Mouse (Mus musculus) lung, postnatal 14 days (tissue): Measurements from ENCODE around the gene Prkacb.
"Not testable (repeated sequence)": the region's sequence is repeated elsewhere in the genome, so short reads cannot be mapped to it uniquely, and the experiment has no call there.

Experiments
- DNase-seq: peaks from one replicate; pipeline ENCODE4 v3.0.0; 2021

Gene Prkacb

GRCm38 (mm10) chr3:146776711-146777110 is 36.1 kb downstream of the Prkacb start:
- no peak for DNase-seq

DNA sequence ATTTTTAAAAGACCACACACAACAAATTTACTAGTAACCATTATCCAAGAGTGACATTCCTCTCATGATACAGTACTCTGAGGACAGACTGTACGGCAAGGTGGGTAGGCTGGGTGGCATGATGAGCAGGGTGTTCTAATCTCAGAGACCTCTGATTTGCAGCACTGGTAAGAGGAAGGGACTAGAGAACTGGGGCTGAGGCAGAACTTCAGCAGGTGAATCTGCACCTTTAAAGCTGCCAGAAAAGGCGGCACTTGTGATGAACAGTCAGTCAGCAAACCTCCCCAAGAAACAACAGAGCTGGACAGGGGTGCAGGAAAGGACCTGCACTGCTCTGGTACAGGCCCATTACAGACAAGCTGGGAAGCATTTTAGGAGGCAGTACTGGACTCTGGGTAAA is 41.9 kb downstream of the Prkacb start:
- no peak for DNase-seq

- DNase-seq: no peak
These were observed 42.7 kb downstream of the Prkacb start for GRCm38 (mm10) chr3:146769940-146770659.

DNA sequence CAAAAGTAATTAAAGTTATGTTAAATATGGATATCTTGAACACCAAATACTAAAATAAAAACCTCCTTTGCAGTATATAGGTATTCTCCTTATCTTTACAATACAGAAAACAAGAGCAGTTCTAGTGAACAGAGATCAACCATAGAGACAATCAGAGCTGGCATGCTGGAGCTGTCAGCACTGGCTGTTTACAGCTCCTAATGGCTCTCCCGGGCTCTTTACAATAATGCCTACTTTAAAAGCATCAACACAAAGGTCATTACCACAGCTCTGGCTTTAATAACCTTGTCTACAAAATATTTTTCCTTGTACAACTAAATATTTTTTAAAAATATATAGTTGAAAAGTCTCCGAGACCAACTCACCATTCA is 43.2 kb downstream of the Prkacb start:
- DNase-seq: no peak

- DNase-seq: no peak
These were observed 43.9 kb downstream of the Prkacb start for GRCm38 (mm10) chr3:146768921-146769320.

- no peak for DNase-seq
These were observed 44.4 kb downstream of the Prkacb start for GRCm38 (mm10) chr3:146768360-146768759.

DNA sequence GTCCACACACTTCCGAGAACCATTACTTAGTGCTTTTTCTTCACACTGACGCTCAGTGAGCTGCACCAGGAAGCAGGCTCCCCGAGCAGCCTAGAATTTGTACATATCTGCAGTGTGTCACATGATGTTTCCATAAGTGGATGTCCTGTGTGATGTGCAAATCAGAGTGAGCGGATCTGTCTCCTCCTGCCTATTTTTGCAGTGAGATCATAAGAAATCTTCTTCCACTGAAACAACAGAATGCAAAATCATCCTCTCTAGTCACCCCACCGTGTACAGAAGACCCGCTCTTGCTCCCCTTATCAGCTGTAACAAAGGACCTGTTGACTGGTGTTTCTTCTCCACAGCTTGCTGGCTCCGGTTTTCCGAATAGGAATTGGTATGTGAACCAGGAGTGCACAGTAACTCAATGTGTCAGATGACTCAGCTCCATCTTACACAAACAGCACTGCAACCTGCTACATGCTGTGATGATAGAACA is 46.0 kb downstream of the Prkacb start:
- DNase-seq: no peak

GRCm38 (mm10) chr3:146766071-146766605 is 46.7 kb downstream of the Prkacb start:
- DNase-seq: no peak

DNA sequence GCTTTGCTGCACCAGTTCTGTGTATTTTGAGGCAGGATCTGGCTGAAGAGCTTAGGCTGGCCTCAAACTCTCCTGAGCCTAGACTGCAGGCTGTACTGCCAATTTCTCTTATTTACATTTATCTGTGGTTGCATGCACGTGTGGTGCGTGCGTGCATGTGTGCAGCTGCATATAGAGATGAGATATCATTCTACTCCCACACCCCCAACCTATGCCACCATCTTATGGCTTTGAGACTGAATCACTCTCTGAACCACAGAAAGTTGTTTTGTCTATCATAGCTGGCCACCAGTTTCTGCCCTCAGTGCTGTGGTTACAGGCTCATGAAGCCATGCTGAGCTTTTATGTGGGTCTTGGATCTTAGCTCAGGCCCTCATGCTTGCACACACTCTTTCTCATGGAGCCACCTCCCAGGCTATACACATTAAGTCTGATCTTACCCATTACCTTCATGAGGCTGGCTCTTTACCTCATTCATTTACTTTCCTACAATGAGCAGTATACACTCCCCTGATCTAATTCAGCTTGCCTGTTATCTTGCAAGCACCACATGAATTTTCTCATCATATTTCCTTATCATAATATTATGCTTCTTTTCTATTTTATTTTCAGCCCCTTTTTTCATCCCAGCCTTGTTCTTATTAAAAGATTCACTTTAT is 47.8 kb downstream of the Prkacb start:
- DNase-seq: no peak

DNA sequence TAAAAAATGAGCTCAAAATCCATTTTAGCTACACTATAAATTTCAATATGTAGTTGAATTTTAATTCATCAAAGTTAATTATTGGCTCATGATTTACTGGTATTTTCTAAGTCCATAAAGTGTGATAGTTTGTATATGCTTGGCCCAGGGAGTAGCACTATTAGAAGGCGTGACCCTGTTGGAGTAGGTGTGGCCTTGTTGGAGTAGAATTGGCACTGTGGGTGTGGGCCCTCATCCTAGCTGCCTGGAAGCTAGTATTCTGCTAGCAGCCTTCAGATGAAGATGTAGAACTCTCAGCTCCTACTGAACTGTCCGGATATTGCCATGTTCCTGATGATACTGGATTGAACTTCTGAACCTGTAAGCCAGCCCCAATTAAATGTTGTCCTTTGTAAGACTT is 49.7 kb downstream of the Prkacb start:
- DNase-seq: not testable (repeated sequence)

DNA sequence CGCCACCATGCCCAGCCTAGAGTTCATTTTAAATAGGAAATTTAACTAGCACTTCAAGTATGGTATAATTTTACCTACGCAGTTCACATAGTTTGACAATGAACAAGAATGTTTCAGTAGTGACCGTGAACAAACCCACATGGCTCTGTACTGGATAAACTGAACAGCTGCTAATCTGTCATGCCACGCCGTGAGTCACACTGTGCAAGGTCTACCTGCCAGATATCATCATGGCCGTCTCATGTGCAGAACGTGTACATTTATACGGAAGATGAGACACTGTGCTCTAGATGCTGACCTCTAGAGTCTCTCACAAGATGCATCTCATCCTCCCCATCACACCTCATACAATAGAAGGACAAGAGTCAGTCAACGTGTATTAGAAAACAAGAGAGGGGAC is 51.5 kb downstream of the Prkacb start:
- DNase-seq: no peak

GRCm38 (mm10) chr3:146757970-146758960 is 54.5 kb downstream of the Prkacb start:
- DNase-seq: no peak

DNA sequence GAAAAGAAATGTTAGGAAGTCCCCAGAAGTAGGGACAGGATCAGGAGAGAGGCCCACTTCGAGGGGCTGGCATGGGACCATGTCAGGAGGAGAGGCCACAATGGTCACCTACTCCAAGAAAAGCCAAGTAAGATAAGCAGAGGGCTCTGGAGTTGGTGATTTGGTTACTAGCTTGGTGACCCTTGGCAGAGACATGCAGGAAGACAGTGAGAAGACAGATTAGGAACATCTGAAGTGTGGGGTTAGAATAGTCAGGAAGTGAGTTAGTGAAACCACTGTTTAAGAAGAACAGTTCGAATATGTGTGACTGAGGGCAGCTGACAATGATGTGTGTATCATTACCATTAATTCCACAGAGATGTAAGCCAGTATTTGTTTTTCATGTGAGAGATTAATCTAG is 58.5 kb downstream of the Prkacb start:
- no peak for DNase-seq

- DNase-seq: no peak
These were observed 71.1 kb downstream of the Prkacb start for GRCm38 (mm10) chr3:146741564-146742202.

DNA sequence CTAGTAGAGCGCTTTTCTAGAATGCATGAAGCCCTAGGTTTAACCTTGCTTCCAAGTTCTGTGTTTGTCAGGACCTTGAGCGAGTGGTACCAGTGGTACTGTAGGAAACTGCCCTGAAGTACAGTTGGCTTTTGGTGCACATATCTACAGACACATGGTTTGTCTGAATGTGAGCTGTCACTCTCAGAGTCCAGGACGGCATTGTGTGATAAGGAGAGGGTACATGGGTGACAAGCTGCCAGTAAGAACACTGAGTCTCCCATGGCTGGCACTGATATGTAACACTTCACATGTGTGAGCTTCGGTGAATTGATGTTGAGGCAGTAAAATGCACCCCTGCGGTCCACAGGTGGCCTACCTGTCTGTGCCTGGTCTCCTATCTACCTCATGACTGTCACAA is 71.6 kb downstream of the Prkacb start:
- DNase-seq: no peak

GRCm38 (mm10) chr3:146736186-146736585 is 76.6 kb downstream of the Prkacb start:
- not testable (repeated sequence) for DNase-seq

- DNase-seq: no peak
These were observed 77.1 kb downstream of the Prkacb start for GRCm38 (mm10) chr3:146735657-146736056.

GRCm38 (mm10) chr3:146734907-146735629 is 77.7 kb downstream of the Prkacb start:
- no peak for DNase-seq

GRCm38 (mm10) chr3:146731499-146731898 is 81.3 kb downstream of the Prkacb start:
- DNase-seq: no peak

DNA sequence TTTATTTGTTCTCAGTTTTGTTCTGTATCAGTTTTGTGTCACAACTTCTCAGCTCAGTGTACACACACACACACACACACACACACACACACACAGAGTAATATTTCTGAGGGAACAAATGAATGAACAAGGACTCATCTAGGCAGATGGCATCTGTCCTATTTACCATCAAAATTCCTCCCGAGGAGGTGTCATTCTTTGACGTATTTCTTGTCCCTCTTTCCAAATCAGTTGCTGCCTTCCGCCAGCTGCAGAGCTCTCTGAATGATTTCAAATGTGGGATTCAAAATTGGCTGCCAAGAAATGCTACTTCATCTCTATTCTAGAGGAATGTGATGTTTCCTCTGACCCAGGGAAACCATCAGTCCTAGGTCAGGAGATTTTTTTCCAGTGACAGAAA is 89.8 kb downstream of the Prkacb start:
- no peak for DNase-seq

DNA sequence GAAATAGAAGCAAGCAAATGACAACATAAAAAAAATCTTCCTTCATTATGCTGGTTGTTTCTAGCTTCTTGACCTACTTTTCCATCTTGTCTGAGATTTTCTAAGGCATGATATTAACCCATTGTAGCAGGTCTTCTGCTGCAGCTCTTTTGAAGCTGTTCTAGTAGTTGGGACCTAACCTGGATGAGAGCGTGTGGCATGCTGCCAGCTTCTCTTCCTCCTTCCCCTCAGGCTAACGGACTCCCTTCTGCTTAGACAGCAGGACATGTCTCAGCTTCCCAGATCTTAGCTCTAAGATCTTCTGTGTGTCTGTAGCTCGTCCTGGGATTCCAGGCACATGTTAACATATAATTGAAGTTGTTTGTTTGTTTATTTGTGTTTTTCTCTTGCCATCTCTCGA is 93.1 kb downstream of the Prkacb start:
- DNase-seq: no peak

GRCm38 (mm10) chr3:146718251-146718650 is 94.5 kb downstream of the Prkacb start:
- no peak for DNase-seq
